Mouse (Mus musculus) thymus, postnatal 0 days (tissue): ENCODE measurements around the gene Zfyve28. TPM values are rescaled to one million over a fixed set of nuclear protein-coding genes. Genes with fewer than 3 reads are reported as not detected.

Experiments used
- DNase-seq: peaks from one replicate; pipeline ENCODE4 v3.0.0-alpha.2; 2015; ENCODE audit warnings: low spot score
- polyA plus RNA-seq: library from polyadenylated mRNA; unstranded; fragments of >200 nt; fragmentation: Nextera tagmentation; extraction: Ambion mirVana; gene quantifications from 2 replicates; pipeline ENCODE4 v1.2.1, GENCODE M21; 2015

Gene Zfyve28
- polyA plus RNA-seq, 1 experiment from 2014 or later: 12.7 TPM

DNA sequence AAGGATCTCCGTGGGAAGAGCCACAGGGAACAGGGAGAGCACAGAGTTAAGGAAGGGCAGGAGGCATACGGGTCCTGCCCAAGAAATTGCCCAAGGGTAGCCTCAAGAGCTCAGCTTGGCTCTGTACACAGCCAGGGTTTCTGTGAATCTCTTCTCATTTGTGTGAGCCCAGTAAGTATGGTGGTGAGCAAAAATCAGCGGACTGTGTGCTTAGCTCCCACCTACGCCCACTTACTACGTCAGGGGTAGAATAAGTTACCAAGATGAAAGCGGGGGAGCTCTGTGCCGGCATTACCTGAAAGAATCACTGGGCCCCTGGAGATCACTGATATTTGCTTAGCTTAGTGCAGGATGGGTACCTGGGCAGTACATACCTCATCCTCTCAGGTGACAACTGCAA is 72.2 kb downstream of the Zfyve28 start:
- no peak for DNase-seq

DNA sequence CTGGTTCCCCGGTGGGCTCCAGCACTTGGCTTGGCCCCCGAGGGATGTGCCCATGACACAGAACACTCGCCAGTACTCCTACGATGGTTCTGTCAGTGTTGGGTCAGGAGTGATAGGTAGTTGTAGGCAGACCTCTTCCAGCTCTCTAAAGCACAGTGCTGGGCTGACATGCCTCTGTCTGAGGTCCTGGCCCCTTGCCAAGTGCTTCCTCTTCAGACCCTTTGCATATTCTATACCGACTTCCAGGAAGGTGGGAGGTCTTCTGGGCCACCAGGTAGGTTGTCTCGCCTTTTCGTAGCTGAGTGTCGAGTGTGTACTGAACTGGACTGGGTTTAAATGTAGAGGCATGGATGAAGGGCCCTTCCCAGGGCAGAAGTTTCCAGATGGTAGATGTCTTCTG is 74.6 kb downstream of the Zfyve28 start:
- DNase-seq: no peak

DNA sequence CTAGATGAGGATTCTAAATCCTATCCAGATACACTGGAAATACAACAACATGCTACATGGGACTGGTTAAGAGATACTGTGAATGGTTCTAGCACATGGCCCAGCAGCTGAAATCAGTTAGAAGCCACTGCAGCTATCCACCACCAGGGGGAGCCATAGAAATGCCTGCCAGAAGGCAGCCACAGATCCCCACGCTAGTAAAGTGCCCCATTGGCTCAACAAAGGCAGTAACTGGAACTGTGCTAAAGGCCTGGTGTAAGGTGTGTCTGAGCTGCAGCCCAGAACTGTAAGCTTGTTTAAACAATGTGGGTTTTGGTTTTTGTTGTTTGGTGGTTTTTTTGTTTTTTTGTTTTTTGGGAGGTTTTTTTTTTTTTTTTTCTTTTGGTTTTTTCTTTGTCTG is 78.0 kb downstream of the Zfyve28 start:
- peak; percentile 90 for DNase-seq

DNA sequence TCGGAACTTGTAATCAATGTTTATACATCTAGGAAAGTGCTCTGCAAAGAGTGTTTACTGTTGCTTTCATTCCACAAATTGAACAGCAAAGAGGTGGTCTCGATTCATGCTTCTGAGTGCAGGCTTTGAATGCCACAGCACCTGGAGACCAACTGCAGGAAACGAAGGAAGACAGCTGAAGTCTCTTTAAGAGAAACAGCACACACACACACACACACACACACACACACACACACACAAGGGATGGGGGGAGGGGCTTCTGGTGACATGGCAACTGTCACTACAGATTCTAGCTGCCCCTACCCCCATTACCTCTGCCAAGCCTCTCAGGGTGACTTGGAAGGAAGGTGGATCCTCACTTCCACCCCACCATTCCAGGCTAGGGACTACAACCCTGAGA is 80.7 kb downstream of the Zfyve28 start:
- DNase-seq: peak; percentile 88

DNA sequence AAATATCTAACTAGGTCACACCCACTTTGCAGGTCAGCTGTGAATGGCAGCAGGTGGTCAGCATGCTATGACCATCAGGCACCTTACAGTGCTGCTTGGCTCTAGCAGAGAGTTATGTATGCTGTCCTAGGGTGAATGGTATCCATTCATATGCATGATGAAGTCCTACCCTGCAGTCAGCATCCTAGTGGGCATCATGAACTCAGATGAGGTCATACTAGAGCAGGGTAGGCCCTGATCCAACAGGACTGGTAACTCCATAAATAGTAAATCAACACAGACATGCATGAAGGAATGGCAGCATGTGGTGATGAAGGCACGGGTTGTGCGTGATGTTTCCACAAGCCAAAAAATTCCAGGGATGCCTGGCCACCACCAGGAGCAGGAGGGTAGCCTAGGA is 82.5 kb downstream of the Zfyve28 start:
- no peak for DNase-seq

DNA sequence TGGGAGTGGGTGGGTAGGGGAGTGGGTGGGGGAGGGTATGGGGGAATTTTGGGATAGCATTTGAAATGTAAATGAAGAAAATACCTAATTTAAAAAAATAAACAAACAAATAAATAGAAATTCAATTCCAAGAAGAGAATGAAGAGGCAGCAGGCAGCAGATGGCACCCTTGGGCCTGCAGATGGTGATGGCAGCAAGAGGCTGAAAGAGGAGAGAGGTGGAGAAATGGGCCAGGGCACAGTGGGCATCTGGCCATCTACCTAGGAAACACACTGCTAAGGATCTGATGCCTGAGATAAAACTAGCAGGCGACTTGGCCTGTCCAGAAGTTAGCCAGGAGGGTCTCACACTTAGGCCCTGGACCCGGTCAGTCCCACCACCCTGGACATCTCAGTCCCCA is 83.3 kb downstream of the Zfyve28 start:
- no peak for DNase-seq

DNA sequence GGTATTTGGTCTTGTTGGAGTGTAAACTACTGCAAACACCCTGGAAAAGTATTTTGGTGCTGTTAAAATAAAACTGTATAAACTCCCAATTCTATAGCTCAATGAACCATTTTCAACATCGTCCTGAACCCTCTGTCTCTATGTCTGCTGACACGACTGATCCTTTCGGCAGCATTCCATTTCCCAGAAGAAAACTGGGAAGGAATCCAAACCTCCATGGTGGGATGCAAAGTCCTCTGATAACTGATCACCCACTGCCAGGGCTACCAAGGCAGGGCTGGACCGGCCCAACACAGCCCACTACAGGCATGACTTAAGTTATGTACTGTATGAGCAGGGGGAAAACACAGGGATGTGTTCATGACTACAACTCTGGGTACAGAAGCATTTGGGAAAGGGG is 86.2 kb downstream of the Zfyve28 start:
- DNase-seq: no peak

DNA sequence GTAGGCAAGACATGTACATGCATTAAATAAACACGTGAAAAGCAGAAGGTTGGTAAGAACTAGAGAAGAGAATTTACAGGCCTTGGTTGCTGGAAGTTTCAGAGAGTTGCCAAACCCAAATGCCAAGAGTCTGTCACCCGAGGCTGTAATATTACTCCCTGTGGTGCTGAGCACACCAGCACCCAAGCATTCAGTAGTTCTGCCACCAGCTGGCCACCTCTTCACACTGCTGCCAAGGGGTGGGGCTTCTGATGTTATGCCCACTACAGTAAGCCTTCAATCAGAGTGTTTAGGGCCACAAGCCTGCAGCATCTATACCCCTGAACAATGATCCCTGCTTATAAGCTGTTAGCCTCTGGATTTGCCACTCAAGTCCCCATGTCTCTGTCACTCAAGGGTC is 86.9 kb downstream of the Zfyve28 start:
- DNase-seq: peak; percentile 60

DNA sequence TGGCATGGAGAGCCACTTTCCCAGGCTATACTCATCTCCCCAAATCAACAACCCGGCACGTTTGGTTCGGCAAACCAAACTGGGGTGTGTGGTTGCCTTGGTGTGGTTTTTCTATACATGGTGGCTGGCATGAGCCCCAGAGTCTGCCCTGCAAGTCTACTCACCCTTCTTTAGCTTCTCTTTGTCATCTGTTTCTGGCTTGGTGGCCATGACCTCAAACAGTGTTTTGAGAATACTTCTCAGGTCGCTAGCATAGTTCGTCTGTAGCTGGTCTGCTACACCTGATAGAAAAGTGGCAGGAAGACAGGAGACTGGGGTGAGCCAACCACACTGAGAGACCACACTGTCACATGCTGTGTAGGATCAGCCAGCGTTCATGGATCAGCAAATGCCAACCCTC is 89.6 kb downstream of the Zfyve28 start:
- DNase-seq: peak; percentile 52

GRCm38 (mm10) chr5:34197243-34197642 is 91.0 kb downstream of the Zfyve28 start:
- peak; percentile 32 for DNase-seq

GRCm38 (mm10) chr5:34196423-34196822 is 91.8 kb downstream of the Zfyve28 start:
- peak; percentile 95 for DNase-seq

GRCm38 (mm10) chr5:34195786-34196185 is 92.5 kb downstream of the Zfyve28 start:
- no peak for DNase-seq

- DNase-seq: peak; percentile 48
Observed at GRCm38 (mm10) chr5:34194975-34195662, 93.1 kb downstream of the Zfyve28 start.

- peak; percentile 43 for DNase-seq
Observed at GRCm38 (mm10) chr5:34194426-34194825, 93.8 kb downstream of the Zfyve28 start.

DNA sequence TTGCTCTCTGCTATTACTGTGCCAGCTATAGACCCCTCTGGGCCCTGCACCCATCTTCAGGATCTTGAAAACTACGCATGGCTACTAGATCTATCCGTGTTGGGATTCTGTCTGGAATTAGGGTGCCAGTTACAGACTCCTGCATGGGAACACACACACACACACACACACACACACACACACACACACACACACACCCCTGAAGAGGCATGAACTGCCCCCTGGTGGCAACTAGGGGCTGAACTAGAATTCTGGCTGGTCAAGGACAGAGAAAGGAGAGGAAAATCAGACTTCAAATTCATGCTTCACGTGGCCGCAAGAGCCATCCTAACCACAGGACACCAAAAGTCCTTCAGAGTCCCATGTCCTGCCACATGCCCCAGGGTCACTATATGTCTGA is 96.4 kb downstream of the Zfyve28 start:
- no peak for DNase-seq

DNA sequence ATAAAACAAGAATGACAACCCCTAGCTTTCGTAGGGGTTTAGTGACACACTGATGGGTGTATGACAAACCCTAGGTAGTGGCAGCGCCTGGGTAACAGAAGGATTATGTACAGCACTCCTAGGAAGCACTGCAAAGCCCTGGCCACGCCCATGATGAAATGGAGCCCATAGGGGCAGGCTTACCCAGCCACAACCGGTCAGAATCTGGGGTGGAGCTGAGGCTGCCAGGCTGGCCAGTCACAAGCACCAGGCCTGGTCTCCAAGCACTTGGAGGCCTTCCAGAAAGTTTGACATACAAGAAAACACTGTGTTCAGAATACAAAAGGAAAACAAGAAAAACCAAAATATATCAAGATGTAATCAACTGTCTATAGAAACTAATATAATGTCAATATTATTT is 97.2 kb downstream of the Zfyve28 start:
- no peak for DNase-seq

DNA sequence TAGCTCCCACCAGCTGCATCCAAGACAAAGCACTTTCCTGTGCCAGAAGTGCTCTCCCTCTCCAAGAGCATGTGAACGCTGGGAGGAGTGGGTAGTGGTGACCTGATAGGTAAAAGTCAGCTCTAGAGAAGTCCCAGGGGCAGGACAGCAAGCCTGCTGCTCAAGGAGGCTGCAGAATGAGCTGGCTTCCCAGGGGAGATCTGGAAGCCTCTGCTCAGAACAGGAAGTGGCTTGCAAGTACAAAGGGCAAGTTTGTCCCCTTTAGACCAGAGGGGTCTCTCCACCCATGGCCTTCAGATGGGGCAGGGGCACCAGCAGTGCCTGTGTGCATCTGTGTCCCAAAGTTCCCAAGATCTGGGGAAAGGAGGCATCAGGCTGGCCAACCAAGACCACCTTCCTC is 98.7 kb downstream of the Zfyve28 start:
- no peak for DNase-seq

- DNase-seq: no peak
Observed at GRCm38 (mm10) chr5:34188856-34189255, 99.4 kb downstream of the Zfyve28 start.

- DNase-seq: peak; percentile 99
Observed at GRCm38 (mm10) chr5:34187601-34188316, 100.5 kb downstream of the Zfyve28 start, which contains the start of gene Mxd4. TSS of gene Mxd4 (minus strand) at chr5:34187720.

DNA sequence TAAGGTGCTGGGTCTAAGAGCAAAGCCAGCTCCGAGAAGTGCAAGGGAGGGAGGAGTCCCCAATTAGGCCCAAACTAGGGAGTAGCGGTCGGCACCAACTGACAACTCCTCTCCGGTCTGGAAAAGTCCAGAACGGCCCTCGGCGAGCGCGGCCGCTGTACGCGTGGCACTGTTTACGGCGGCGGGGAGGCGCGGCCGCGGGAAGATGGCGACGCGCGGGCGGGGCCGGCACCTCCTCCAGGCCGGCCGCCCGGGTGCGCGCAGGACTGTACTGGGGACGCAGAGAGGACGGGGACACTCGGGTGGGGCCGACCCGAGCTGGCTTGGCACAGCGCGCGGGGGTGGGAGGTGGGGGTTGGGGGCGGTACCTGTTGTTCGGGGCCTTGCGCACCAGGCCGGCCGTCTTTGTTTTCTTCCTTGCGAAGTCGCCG is 101.3 kb downstream of the Zfyve28 start:
- peak; percentile 41 for DNase-seq

GRCm38 (mm10) chr5:34186391-34186790 is 101.9 kb downstream of the Zfyve28 start:
- peak; percentile 13 for DNase-seq

GRCm38 (mm10) chr5:34185791-34186190 is 102.5 kb downstream of the Zfyve28 start:
- DNase-seq: no peak

- no peak for DNase-seq
Observed at GRCm38 (mm10) chr5:34185051-34185580, 103.1 kb downstream of the Zfyve28 start.
